Mouse (Mus musculus): ENCODE results near the gene Krt79.

DNA sequence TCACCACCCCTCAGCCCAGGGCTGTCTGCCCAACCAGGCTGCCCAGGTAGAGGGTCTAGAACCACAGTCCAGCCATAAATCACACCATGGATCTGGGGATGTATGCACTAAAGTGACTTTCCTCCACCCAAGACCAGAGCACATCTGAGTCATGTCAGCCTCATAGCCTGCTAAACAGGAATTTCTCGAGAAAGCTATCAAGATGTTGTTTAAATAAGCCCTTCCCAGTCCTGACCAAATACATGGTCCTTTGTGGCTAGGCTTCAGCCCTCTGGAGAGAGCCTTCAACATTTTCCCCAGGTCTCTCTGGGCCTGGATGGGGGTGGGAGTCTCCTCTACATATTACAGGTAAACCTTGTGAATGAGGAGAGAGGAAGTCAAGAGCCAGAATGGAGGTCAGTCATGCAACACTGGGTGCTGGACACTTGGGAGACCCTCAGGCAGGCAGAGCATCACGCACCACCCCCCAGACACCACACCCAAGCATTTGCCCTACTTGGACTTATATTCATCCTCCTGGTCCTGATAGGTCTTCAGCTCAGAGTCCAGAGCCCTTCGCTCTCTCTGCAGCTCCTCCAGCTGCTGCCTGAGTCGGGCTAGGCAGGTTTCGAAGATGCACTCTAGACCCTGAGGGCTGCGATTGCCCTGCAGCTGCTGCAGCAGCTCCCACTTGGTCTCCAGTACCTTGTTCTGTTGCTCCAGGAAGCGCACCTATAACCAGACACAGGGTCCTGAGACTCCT lies 12.8 kb upstream of the Krt79 start:
- TF ChIP-seq CTCF (IDR thresholded peaks at IDR 0.05; ENCODE audit: low read depth, low read length) (no peak), POLR2A (IDR thresholded peaks at IDR 0.05; ENCODE audit: insufficient read depth, low read length) (no peak), EP300 (IDR thresholded peaks at IDR 0.05; ENCODE audit: insufficient read depth, low read depth, low read length) (no peak)
